Mouse (Mus musculus) limb, embryonic 10.5 days (tissue): ENCODE measurements around the gene Pvr. TPM values are rescaled to one million over a fixed set of nuclear protein-coding genes. Genes with fewer than 3 reads are reported as not detected.

Experiments
- DNase-seq: peaks from one replicate; pipeline ENCODE4 v3.0.0-alpha.2; 2017; ENCODE audit warnings: low spot score
- H3K27ac ChIP-seq: fragments of 300-500 bp; sonication (generic); 2 replicates; pipeline ENCODE4 v1.5.1; 2016; ENCODE audit warnings: mild to moderate bottlenecking
- H3K27me3 ChIP-seq: fragments of 300-500 bp; sonication (generic); 2 replicates; pipeline ENCODE4 v1.6.1; 2016; ENCODE audit warnings: low read depth, mild to moderate bottlenecking; ENCODE audit not compliant: poor library complexity, severe bottlenecking
- H3K36me3 ChIP-seq: fragments of 300-500 bp; sonication (generic); 2 replicates; pipeline ENCODE4 v1.6.1; 2016; ENCODE audit warnings: mild to moderate bottlenecking, moderate library complexity
- H3K4me1 ChIP-seq: fragments of 300-500 bp; sonication (generic); 2 replicates; pipeline ENCODE4 v1.6.1; 2016
- H3K4me3 ChIP-seq: fragments of 300-500 bp; sonication (generic); 2 replicates; pipeline ENCODE4 v1.5.1; 2016; ENCODE audit warnings: mild to moderate bottlenecking, moderate library complexity
- H3K9me3 ChIP-seq: fragments of 300-500 bp; sonication (generic); replicated peaks from 2 replicates; pipeline ENCODE4 v1.6.1; 2016; ENCODE audit warnings: mild to moderate bottlenecking
- WGBS: fragments of 180-500 bp; shearing (Covaris S2); methylation state at CpG from one replicate; pipeline ENCODE4 v1.1.7; 2016; 5-methylcytosine and 5-hydroxymethylcytosine counted together
- polyA plus RNA-seq: library from polyadenylated mRNA; unstranded; fragments of >200 nt; fragmentation: Nextera tagmentation; extraction: Ambion mirVana; gene quantifications from 2 replicates; pipeline ENCODE4 v1.2.1, GENCODE M21; 2016

Pvr gene
- polyA plus RNA-seq, 1 experiment from 2014 or later, result 6.2 TPM

GRCm38 (mm10) chr7:19855663-19856062 is 65.3 kb downstream of the Pvr start:
- Histone ChIP-seq H3K4me3 (no peak overlapping the region), H3K4me1 (peaks cover 6% of the 10 kb centered on the region), H3K9me3 (no peaks in the 10 kb centered on the region), H3K36me3 (no peaks in the 10 kb centered on the region), H3K27me3 (peaks cover 31% of the 10 kb centered on the region), H3K27ac (no peak overlapping the region)
- WGBS, result 86% methylated on average over 5 of the region's 5 CpGs
- no peak for DNase-seq

Other genes starting within 250 kb of the Pvr start
- 0.28 TPM in 1 of 2 replicates, not detected in the other for gene Apoc2, start 243.2 kb downstream of the Pvr start, polyA plus RNA-seq
- not detected in 2 replicates for gene Gm44805, start 239.7 kb downstream of the Pvr start, polyA plus RNA-seq
- gene Apoc4, start 239.7 kb downstream of the Pvr start, polyA plus RNA-seq, result 0.06 TPM in 1 of 2 replicates, not detected in the other
- gene Apoc1, start 228.5 kb downstream of the Pvr start, polyA plus RNA-seq, result 3.0 and 4.8 TPM in 2 replicates
- gene Apoe, start 222.0 kb downstream of the Pvr start, polyA plus RNA-seq, result 63.0 and 83.6 TPM in 2 replicates
- gene Tomm40, start 205.7 kb downstream of the Pvr start, polyA plus RNA-seq, result 244 and 285 TPM in 2 replicates
- gene Nectin2, start 170.7 kb downstream of the Pvr start, polyA plus RNA-seq, result 78.1 and 87.9 TPM in 2 replicates
- 53.8 and 58.6 TPM in 2 replicates for gene Bcam, start 150.1 kb downstream of the Pvr start, polyA plus RNA-seq
- gene Cblc, start 124.4 kb downstream of the Pvr start, polyA plus RNA-seq, result 1.4 and 1.6 TPM in 2 replicates
- 0.82 and 1.2 TPM in 2 replicates for gene Bcl3, start 98.4 kb downstream of the Pvr start, polyA plus RNA-seq
- gene Gm19345, start 69.2 kb downstream of the Pvr start, polyA plus RNA-seq, result not detected in 2 replicates
- gene Ceacam16, start 59.9 kb downstream of the Pvr start, polyA plus RNA-seq, result not detected in 2 replicates
- not detected in 2 replicates for gene Ceacam19, start 33.2 kb downstream of the Pvr start, polyA plus RNA-seq
- 0.21 and 0.24 TPM in 2 replicates for gene Igsf23, start 29.6 kb upstream of the Pvr start, polyA plus RNA-seq
- gene Ceacam20, start 44.3 kb upstream of the Pvr start, polyA plus RNA-seq, result not detected in 2 replicates
- not detected in 2 replicates for gene Nlrp9b, start 70.3 kb upstream of the Pvr start, polyA plus RNA-seq
- gene Vmn1r91, start 178.5 kb upstream of the Pvr start, polyA plus RNA-seq, result not detected in 2 replicates
- gene Gm16442, start 201.4 kb upstream of the Pvr start, polyA plus RNA-seq, result not detected in 2 replicates
- not detected in 2 replicates for gene Vmn1r93, start 217.9 kb upstream of the Pvr start, polyA plus RNA-seq
- not detected in 2 replicates for gene Vmn1r94, start 247.2 kb upstream of the Pvr start, polyA plus RNA-seq